Mouse (Mus musculus): ENCODE results near the gene Med13. TPM values are rescaled to one million over a fixed set of nuclear protein-coding genes. Genes with fewer than 3 reads are reported as not detected.

Med13 gene
- total and polyA plus RNA-seq, 2 experiments = 9.1 to 27.8 TPM

GRCm38 (mm10) chr11:86382520-86383157 is 25.2 kb upstream of the Med13 start:
- Histone ChIP-seq H3K9ac (ENCODE audit: low read depth, low read length) (no peak overlapping the region), H3K4me3 (ENCODE audit: insufficient read depth, low read depth, low read length) (no peak overlapping the region), H3K36me3 (ENCODE audit: control insufficient read depth, insufficient read depth, low read length) (no peaks in the 10 kb centered on the region), H3K4me1 (ENCODE audit: control insufficient read depth, insufficient read depth, low read length) (peaks cover 19% of the 10 kb centered on the region), H3K79me2 (ENCODE audit: control insufficient read depth, insufficient read depth, low read length) (no peaks in the 10 kb centered on the region), H3K27me3 (ENCODE audit: control insufficient read depth, insufficient read depth, low read length) (no peaks in the 10 kb centered on the region), H3K27ac (replicated peaks; ENCODE audit: insufficient read depth, low read depth, low read length) (no peak overlapping the region)
- 23% methylated on average over 10 of the region's 10 CpGs for WGBS
- DNase-seq (ENCODE audit: extremely low read depth, low read depth, low spot score) = peak; percentile 88
- TF ChIP-seq CTCF (IDR thresholded peaks at IDR 0.05; ENCODE audit: low read depth, low read length) = no peak
- no peak for TF ChIP-seq POLR2A (IDR thresholded peaks at IDR 0.05; ENCODE audit: extremely low read depth, insufficient read depth, low read length)

GRCm38 (mm10) chr11:86381478-86382091 is 24.2 kb upstream of the Med13 start:
- Histone ChIP-seq H3K27ac (replicated peaks; ENCODE audit: insufficient read depth, low read depth, low read length) (0 out of 2 replicates have a peak overlapping the region, but pooled peaks have one; percentile 1), H3K4me3 (ENCODE audit: insufficient read depth, low read depth, low read length) (no peak overlapping the region), H3K9ac (ENCODE audit: low read depth, low read length) (no peak overlapping the region), H3K79me2 (ENCODE audit: control insufficient read depth, insufficient read depth, low read length) (no peaks in the 10 kb centered on the region), H3K27me3 (ENCODE audit: control insufficient read depth, insufficient read depth, low read length) (no peaks in the 10 kb centered on the region), H3K4me1 (ENCODE audit: control insufficient read depth, insufficient read depth, low read length) (peaks cover 22% of the 10 kb centered on the region), H3K36me3 (ENCODE audit: control insufficient read depth, insufficient read depth, low read length) (no peaks in the 10 kb centered on the region)
- DNase-seq (ENCODE audit: extremely low read depth, low read depth, low spot score) = peak; percentile 70
- 16% methylated on average over 5 of the region's 5 CpGs for WGBS
- TF ChIP-seq CTCF (IDR thresholded peaks at IDR 0.05; ENCODE audit: low read depth, low read length) = no peak
- no peak for TF ChIP-seq POLR2A (IDR thresholded peaks at IDR 0.05; ENCODE audit: extremely low read depth, insufficient read depth, low read length)

- Histone ChIP-seq H3K27me3 (ENCODE audit: control insufficient read depth, insufficient read depth, low read length) (no peaks in the 10 kb centered on the region), H3K4me1 (ENCODE audit: control insufficient read depth, insufficient read depth, low read length) (peaks cover 25% of the 10 kb centered on the region), H3K27ac (replicated peaks; ENCODE audit: insufficient read depth, low read depth, low read length) (no peak overlapping the region), H3K9ac (ENCODE audit: low read depth, low read length) (no peak overlapping the region), H3K36me3 (ENCODE audit: control insufficient read depth, insufficient read depth, low read length) (no peaks in the 10 kb centered on the region), H3K79me2 (ENCODE audit: control insufficient read depth, insufficient read depth, low read length) (no peaks in the 10 kb centered on the region), H3K4me3 (ENCODE audit: insufficient read depth, low read depth, low read length) (no peak overlapping the region)
- WGBS = 33% methylated on average over 12 of the region's 12 CpGs
- peak; percentile 77 for DNase-seq (ENCODE audit: extremely low read depth, low read depth, low spot score)
- TF ChIP-seq CTCF (IDR thresholded peaks at IDR 0.05; ENCODE audit: low read depth, low read length) (no peak), POLR2A (IDR thresholded peaks at IDR 0.05; ENCODE audit: extremely low read depth, insufficient read depth, low read length) (no peak)
Observed at GRCm38 (mm10) chr11:86380521-86381238, 23.3 kb upstream of the Med13 start.

- Histone ChIP-seq H3K36me3 (ENCODE audit: control insufficient read depth, insufficient read depth, low read length) (no peaks in the 10 kb centered on the region), H3K27ac (replicated peaks; ENCODE audit: insufficient read depth, low read depth, low read length) (no peak overlapping the region), H3K4me3 (ENCODE audit: insufficient read depth, low read depth, low read length) (no peak overlapping the region), H3K27me3 (ENCODE audit: control insufficient read depth, insufficient read depth, low read length) (no peaks in the 10 kb centered on the region), H3K4me1 (ENCODE audit: control insufficient read depth, insufficient read depth, low read length) (peaks cover 25% of the 10 kb centered on the region), H3K9ac (ENCODE audit: low read depth, low read length) (no peak overlapping the region), H3K79me2 (ENCODE audit: control insufficient read depth, insufficient read depth, low read length) (no peaks in the 10 kb centered on the region)
- WGBS = 86% methylated on average over 4 of the region's 4 CpGs
- no peak for DNase-seq (ENCODE audit: extremely low read depth, low read depth, low spot score)
- no peak for TF ChIP-seq CTCF (IDR thresholded peaks at IDR 0.05; ENCODE audit: low read depth, low read length)
- no peak for TF ChIP-seq POLR2A (IDR thresholded peaks at IDR 0.05; ENCODE audit: extremely low read depth, insufficient read depth, low read length)
Observed at GRCm38 (mm10) chr11:86378981-86379380, 21.6 kb upstream of the Med13 start.

- Histone ChIP-seq H3K9ac (ENCODE audit: low read depth, low read length) (no peak overlapping the region), H3K4me3 (ENCODE audit: insufficient read depth, low read depth, low read length) (no peak overlapping the region), H3K27me3 (ENCODE audit: control insufficient read depth, insufficient read depth, low read length) (no peaks in the 10 kb centered on the region), H3K36me3 (ENCODE audit: control insufficient read depth, insufficient read depth, low read length) (no peaks in the 10 kb centered on the region), H3K27ac (replicated peaks; ENCODE audit: insufficient read depth, low read depth, low read length) (no peak overlapping the region), H3K79me2 (ENCODE audit: control insufficient read depth, insufficient read depth, low read length) (no peaks in the 10 kb centered on the region), H3K4me1 (ENCODE audit: control insufficient read depth, insufficient read depth, low read length) (peaks cover 25% of the 10 kb centered on the region)
- DNase-seq (ENCODE audit: extremely low read depth, low read depth, low spot score) = no peak
- WGBS = 83% methylated on average over 5 of the region's 5 CpGs
- TF ChIP-seq CTCF (IDR thresholded peaks at IDR 0.05; ENCODE audit: low read depth, low read length) (no peak), POLR2A (IDR thresholded peaks at IDR 0.05; ENCODE audit: extremely low read depth, insufficient read depth, low read length) (no peak)
Observed at GRCm38 (mm10) chr11:86377841-86378240, 20.4 kb upstream of the Med13 start.
